Mouse (Mus musculus): ENCODE data around the gene Ypel2.

Ypel2 gene

DNA sequence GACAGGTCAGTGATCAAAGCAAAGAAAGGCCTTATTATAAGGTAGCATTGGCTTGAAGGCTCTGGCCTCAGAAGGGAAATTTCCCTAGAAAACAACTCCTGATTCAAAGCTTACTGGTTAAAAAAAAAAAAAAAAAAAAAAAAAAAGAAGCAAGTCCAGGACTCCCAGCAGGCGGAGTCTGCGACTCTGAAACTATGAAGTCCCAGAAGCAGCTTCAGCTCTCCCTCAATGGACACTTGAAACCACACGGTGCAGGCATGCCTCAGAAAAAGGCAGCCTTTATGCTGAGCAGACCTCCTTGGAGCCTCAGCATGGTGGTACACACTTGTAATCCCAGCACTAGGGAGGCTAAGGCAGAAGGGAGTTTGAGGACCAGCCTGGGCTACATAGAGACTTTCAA is 97.9 kb downstream of the Ypel2 start:
- DNase-seq (ENCODE audit: low spot score in 2 of 2) = no peak

DNA sequence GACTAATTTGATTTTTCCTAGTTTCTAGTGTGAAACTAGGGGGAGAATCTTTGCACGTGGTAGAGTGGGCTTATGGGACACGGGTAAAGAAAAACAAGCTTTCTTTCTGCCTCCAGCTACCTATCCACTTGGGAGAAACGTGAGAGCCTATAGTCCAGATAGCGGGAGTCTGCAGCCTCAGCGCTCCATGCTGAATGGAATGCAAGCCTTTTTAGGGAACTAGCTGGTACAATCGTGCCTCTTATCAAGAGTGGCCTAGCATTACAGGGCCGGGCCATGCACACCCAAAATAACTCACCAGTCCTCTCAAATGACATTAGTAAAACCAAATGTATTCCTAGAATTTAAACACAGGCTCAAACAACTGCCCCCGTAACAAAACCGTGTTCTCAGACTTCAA is 98.4 kb downstream of the Ypel2 start:
- DNase-seq (ENCODE audit: low spot score in 2 of 2) = no peak

DNA sequence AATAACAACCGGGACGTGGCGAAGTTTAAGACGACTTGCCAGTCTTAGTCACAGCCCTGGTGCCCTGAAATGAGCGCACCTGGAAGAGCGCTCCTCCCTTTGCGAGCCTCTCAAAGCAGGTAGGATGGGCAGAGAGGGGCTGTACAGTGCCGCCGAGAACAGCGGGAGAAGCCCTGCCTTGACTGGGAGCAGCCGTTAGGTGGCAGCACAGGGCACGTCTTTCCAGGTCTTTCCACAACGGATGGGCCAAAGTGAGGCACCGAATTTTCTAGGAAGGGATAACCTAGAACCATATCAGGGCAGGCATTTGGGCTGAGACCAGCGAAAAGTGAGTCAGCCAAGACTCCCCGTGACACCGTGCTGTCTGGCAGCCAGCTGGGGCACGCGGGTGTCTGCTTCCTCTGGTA is 99.3 kb downstream of the Ypel2 start:
- DNase-seq (ENCODE audit: low spot score in 2 of 2) = peak; percentile 58 to 91

DNA sequence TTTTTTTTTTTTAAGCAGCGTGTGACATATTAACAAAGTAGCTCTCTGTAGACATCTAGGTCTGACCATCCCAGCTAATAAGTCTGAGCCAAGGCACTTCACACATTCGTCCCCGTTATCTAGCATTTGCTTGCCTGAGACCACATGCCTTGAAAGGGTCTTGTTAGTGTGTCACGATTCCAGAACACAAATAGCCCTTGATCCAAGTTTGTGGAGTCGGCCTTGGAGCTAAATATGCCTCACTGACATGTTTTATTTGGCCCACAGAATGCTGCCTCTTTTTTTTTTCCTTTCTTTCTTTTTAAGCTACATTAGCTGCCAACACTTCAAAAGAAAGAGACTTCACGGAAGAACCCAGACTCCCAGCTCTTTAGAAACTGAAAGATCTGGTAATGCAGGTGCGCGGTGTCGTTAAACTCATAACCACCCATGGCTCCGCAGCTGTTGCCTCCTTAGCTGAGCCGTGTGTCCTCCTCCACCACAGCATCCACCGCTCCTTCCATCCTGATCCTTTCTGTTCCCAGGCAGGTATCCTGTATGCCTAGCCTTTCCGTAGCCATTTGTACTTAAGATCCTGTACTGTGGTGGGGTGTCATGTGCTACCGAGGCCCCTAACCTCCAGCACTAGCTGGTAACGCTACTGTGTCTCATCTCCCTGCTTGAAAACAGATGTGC is 100.4 kb downstream of the Ypel2 start:
- no peak for DNase-seq (ENCODE audit: low spot score in 2 of 2)
